Mouse (Mus musculus) lung, postnatal 25 days (tissue): ENCODE results near the gene Sf3a2.

Experiments used
- DNase-seq: peaks from one replicate; pipeline ENCODE4 v3.0.0; 2022; ENCODE audit warnings: low spot score

Gene Sf3a2

DNA sequence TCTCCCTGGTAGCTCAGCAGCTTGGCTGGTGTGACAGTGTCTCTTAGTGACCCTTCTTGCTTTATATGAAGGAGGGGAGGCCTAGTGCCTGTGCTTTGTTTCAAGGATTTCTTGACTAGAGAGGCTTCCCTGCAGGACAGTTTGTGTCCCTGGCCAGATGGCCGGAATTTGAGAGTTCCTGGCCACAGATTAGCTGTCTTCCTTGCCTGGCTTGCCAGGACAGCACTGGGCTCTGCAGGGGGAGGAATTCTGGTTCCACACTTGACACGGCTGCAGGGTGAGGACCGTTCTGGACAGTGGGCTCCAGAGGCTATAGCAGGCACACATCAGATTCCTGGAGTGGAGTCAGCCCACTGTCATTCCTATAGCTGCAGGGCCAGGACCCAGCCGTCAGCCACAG, 22.3 kb upstream of the Sf3a2 start:
- DNase-seq = no peak

- DNase-seq = no peak
Measured at GRCm38 (mm10) chr10:80776358-80776869, 21.6 kb upstream of the Sf3a2 start.

- DNase-seq = no peak
Measured at GRCm38 (mm10) chr10:80777123-80777522, 20.9 kb upstream of the Sf3a2 start.

DNA sequence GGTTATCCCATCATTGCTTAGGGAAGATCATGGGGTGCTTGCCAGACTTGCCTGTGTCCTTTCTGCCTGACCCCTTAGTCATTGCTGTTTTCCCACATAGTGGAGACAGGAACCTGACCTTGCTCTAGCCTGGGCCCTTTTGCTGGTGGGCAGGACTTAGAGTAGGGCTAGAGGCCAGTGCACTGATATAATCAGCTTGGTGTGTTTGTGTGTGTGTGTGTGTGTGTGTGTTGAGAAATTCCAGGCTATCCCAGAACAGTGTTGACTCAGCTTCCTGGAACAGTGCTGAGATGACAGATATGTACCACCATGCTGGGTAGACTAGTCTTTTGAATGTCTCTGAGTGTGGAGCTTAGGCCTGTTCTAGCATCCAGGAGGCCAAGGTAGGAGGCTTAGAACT, 18.4 kb upstream of the Sf3a2 start:
- DNase-seq = no peak

DNA sequence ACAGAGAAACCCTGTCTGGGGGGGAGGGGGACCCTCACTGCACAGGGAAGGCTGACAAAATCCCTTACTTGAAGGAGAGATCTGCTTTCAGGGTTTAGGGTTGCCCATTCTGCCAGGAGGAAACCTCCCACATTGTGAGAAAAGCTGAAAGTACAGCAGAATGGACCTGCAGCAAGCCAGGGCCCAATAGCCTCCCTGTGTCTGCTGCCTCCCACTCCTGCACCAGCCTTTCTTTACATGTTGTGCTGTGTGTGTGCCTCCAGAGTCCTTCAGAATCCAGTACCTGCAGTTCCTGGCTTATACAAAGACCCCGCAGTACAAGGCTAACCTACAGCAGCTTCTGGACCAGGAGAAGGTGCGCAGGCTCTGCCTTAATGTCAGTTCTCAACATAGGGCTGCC, 13.7 kb upstream of the Sf3a2 start:
- DNase-seq = no peak

DNA sequence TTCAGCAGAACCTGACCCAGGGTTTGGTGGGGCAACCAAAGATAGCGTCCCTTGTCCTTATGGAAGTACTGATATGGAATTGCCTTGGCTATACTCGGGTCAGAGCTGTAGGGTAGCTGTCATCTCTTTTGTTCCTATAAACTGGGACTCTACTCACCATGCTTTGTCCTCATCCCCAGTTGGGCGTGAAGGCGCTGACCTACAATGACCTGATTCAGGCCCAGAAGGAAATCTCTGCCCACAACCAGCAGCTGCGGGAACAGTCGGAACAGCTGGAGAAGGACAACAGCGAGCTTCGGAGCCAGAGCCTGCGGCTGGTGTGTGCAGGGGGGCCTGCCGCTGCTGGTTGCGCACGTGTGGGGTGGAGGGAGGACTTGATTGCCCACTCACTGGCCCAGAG, 13.1 kb upstream of the Sf3a2 start:
- no peak for DNase-seq

- no peak for DNase-seq
Measured at GRCm38 (mm10) chr10:80785963-80786362, 12.0 kb upstream of the Sf3a2 start.

GRCm38 (mm10) chr10:80787517-80787916, 10.5 kb upstream of the Sf3a2 start:
- DNase-seq = no peak

GRCm38 (mm10) chr10:80790761-80791404, 7.1 kb upstream of the Sf3a2 start:
- DNase-seq = no peak

- no peak for DNase-seq
Measured at GRCm38 (mm10) chr10:80791476-80792174, 6.4 kb upstream of the Sf3a2 start.

GRCm38 (mm10) chr10:80792175-80793032, 5.6 kb upstream of the Sf3a2 start:
- DNase-seq = no peak

- no peak for DNase-seq
Measured at GRCm38 (mm10) chr10:80793033-80793784, 4.8 kb upstream of the Sf3a2 start.

GRCm38 (mm10) chr10:80793803-80794202, 4.2 kb upstream of the Sf3a2 start:
- DNase-seq = no peak

DNA sequence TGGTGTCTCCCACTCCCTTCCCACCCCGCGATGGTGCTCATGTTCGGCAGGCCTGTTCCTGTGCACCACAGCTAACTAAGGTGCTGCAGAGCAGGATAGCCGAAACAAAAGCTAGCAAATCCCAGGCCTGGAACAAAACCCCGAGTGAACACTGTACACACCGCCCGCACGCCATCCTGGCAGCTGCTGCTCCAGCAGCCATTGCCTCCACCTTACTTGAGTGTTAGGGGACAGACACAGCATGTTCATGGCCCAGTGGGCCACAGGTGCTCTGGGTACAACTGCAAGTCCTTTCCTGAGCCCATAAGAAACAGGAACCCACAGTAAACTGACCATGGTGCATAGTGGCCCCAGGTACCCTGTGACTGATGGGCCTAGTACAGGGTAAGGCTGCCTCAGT, 3.2 kb upstream of the Sf3a2 start:
- no peak for DNase-seq

GRCm38 (mm10) chr10:80796307-80796848, 1.6 kb upstream of the Sf3a2 start:
- no peak for DNase-seq

GRCm38 (mm10) chr10:80797186-80798149, 530 bp upstream of the Sf3a2 start:
- DNase-seq = no peak

DNA sequence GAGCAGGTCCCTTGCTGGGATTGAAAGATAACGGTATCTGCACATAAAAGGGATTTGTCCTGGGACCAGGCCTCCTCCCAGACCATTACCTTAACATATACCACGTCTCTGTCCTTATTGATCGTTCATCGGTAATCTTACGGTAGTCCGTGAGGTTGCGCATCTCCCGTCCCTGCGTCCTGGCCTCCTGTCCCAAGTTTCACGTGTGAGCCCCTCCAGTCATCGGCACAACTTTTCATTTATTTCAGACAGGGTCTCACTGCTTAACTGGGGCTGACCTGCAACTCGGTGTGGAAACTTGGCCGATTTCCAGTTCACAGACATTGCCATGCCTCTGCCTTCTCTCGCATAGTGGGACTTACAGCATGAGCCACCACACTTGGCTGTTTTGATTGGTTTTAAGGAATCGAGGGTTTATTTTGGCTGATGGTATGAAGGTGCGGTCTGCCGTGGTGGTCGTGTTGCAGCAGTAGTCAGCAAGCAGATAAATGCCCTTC, 1.1 kb downstream of the Sf3a2 start:
- no peak for DNase-seq

- DNase-seq = no peak
Measured at GRCm38 (mm10) chr10:80802204-80802912, 4.4 kb downstream of the Sf3a2 start.

DNA sequence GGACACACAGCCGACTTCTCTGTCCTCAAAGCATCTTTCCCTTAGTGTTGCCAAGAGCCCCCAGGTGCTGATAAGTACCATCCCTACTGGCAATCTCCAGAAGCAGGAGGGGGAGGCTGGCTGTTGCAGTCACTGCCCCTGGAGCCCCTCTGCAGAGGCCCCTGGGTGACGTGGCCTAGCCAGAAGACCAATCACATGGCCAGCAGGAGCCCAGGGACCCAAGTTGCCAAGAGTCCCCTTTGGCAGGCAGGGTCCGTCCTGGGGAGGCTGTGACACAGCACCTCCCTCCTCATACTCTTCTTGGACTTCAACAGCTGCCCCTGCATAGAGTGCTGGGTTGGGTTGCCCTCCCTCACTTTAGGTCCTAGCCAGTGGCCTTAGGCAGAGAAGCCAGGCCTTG, 5.0 kb downstream of the Sf3a2 start:
- DNase-seq = no peak

- no peak for DNase-seq
Measured at GRCm38 (mm10) chr10:80804340-80804739, 6.3 kb downstream of the Sf3a2 start.
